Mouse (Mus musculus) spleen, adult 12 weeks (tissue): ENCODE results near the gene Cd320.
"Not testable (repeated sequence)": the region's sequence is repeated elsewhere in the genome, so short reads cannot be mapped to it uniquely, and the experiment has no call there.

ENCODE experiments used
- DNase-seq: peaks from one replicate; pipeline ENCODE4 v3.0.0; 2022; ENCODE audit warnings: low spot score

Cd320 gene

DNA sequence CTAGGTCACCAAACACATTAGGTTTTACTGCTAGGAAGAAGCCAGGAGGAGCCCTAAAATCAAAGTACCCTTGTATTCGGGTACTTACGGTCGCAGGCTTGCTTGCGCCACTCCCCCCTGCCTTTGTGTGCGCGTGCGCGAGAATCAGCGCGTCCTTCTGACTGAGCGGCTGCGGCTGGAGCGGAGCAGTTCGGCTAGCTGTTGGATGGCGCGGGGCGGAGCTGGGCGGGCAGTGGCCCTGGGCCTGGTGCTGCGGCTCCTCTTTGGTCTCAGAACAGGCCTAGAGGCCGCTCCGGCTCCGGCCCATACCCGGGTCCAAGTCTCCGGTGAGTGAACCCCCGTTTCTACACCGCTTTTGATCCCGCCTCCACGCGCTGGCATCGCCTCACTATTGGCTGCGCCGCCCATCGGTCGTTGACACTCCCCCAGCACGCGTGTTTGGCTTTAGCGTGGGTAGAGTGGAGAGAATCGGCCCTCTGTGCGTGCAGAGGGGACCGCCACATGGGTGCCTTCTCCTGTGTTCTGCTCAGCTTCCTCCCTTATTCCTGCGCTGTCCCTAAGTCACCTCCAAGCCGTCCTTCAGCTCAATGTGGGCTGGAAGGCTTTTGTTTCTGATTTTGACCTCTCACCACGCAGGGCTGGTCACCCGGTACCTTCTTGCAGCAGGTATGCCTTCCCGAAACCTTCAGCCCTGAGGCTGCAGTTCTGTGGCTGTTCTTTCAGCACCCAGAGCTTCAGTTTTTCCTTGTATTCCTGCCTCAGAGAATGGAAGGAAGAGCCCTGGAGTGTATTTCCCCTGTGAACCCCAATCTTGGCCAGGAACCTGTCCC lies at the start of gene Cd320:
Cd320 (plus strand) TSS at position 126 of the 830 bp plus-strand sequence.
- DNase-seq: peak; percentile 84

DNA sequence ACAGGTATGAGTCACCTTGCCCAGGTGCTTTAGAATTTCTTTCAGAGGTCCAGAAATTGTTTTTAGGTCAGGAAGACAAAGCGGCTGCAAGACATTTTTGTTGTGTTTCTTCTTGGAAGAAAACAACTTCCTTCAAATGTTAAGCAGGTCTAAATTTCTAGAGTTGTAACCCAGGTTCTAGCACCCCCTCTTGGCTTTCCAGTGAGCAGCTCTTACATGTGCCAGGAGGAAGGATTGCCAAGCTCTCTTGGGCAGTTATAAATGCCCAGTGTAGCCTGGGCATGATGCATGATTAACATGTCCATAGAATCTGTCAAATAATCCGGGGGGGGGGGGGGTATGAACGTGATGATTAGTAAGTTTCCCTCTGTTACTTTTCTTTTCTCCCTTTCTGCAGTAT lies 44.6 kb upstream of the Cd320 start:
- DNase-seq: no peak

DNA sequence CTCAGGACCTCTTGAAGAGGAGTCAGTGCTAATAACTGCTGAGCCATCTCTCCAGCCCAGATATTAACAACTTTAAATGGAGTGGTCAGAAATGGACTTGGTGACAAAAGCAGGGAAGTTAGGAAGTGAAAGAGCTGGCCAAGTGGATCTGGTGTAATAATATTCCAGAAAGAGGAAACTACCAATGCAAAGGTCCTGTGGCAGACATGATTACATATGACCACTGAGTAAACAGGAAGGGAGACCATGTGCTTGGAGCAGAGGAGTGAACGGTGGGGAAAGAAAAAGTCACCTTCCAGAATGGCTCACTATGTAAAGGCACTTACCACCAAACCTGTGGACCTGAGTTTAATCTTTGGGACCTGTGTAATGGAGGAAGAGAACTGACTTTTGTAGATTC lies 43.6 kb upstream of the Cd320 start:
- DNase-seq: no peak

GRCm38 (mm10) chr17:33802221-33802620 lies 40.7 kb upstream of the Cd320 start:
- no peak for DNase-seq

- no peak for DNase-seq
Observed at GRCm38 (mm10) chr17:33804205-33804604, 38.7 kb upstream of the Cd320 start.

DNA sequence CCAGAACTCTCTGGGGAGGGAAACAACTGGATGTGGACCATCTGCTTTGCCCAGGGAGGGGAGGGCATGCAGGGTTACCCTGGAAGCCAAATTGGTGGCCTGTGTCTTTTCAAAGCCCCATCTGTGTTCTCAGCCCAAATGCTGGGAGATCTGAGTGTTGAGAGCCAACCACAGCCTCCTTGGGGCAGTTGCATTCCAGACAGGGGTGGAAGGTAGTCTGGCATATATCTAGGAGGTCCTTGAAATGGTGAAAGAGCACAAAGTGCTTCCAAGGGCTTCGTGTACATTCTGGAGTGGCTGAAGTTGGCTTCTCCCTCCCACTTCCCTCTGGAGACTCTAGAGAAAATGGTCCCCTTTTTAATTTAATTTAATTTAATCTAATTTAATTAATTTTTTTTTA lies 38.1 kb upstream of the Cd320 start:
- no peak for DNase-seq

GRCm38 (mm10) chr17:33807181-33807888 lies 35.6 kb upstream of the Cd320 start:
- DNase-seq: no peak

DNA sequence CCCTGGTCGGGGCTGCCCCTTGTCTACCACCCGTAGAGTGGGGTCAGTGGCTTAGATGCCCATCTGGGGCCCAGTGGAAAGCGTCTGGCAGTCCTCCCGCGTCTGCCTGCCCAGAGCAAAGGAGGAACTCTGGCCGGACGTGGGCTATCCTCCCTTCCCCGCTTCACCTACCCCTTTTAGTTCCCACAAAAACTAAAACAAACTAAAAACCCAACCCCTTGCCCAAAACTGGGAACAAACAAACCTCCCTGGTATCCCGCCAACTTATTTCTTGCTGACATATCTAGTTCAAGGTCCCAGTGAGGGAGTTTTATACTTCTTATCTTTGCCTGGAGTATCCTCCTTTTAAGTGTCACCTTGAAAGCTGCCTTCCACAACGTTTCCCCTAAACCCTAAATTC lies 34.7 kb upstream of the Cd320 start:
- DNase-seq: no peak

GRCm38 (mm10) chr17:33810334-33811141 lies 32.4 kb upstream of the Cd320 start, which contains the start of gene Kank3:
Kank3 (plus strand) TSS chr17:33810519.
- peak; percentile 68 for DNase-seq

GRCm38 (mm10) chr17:33811142-33811516 lies 31.8 kb upstream of the Cd320 start:
- DNase-seq: no peak

- no peak for DNase-seq
Observed at GRCm38 (mm10) chr17:33812475-33812874, 30.4 kb upstream of the Cd320 start.

- DNase-seq: no peak
Observed at GRCm38 (mm10) chr17:33812990-33813389, 29.9 kb upstream of the Cd320 start.

- no peak for DNase-seq
Observed at GRCm38 (mm10) chr17:33815399-33815798, 27.5 kb upstream of the Cd320 start.

- DNase-seq: no peak
Observed at GRCm38 (mm10) chr17:33816612-33817011, 26.3 kb upstream of the Cd320 start.

DNA sequence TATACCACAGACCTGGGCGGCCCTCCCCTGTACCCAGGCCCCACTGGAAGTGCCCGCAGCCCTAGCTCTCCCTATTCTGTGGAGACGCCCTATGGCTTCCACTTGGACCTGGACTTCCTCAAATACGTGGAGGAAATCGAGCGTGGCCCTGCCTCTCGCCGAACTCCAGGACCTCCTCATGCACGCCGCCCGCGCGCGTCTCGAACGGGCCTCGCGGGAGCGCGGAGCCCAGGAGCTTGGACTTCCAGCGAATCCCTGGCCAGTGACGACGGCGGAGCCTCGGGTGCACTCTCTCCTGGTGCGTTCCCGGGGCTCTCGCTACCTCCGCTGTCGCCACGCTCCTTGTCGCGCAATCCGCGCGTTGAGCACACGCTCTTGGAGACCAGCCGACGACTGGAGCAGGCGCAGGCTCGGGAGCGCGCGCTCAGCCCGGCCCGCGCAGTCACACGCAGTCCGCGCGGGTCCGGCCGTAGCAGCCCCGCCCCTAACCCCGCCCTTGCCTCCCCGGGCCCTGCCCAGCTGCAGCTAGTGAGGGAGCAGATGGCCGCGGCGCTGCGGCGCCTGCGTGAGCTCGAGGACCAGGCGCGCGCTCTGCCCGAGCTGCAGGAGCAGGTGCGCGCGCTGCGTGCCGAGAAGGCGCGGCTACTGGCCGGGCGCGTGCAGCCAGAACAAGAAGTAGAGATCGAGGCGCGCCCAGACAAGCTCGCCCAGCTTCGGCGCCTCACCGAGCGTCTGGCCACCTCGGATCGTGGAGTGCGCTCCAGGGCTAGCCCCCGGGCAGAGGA lies 25.5 kb upstream of the Cd320 start:
- peak; percentile 77 for DNase-seq

DNA sequence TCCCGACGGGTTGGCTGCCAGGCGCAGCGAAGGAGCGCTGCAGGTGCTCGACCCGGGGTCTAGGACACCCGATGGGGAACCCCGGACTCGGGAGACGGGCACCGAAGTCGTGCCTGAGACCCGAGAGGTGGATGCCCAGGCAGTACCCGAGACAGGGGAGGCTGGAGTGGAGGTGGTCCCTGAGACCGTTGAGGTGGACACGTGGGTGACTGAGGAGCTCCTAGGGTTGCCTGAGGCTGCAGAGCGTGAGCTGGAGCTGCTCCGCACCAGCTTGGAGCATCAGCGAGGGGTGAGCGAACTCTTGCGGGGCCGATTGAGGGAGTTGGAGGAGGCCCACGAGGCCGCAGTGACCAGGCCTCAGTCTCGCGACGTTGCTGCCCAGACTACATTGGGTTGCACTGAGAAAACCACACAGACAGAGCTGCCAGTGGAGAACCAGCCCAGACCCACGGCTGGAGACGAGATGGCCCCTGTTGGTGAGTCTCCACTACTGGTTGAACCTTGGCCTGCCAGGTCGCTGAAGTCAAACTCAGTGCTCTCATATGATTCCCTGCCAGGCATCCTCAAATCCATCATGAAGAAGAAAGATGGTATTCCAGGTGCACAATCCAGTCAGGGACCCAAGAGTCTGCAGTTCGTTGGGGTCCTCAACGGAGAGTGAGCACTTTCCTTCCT lies 24.8 kb upstream of the Cd320 start:
- no peak for DNase-seq

DNA sequence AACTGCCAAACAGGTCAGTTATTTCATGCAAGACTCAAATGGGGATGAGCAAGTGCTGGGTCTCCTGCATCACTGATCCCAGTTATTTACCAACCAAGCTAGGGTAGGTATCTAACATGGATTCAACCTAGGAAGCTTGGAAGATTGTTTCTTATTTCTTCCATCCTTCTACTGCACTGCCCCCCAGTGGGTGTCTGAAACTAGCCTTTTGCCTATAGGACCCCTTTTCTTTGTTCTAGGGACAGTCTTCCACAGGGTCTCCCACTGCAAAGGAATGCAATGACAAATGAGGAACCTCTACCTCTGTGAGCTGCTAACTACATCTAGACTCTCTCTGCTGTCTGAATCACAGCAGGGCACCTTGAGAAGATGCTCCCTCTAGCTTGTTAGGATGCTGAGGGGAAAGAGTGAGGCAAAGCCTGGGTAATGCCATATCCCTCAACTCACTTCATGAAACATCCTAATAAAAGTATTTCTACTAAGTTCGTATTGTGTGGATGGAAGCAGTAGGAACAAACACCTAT lies 20.4 kb upstream of the Cd320 start:
- no peak for DNase-seq

DNA sequence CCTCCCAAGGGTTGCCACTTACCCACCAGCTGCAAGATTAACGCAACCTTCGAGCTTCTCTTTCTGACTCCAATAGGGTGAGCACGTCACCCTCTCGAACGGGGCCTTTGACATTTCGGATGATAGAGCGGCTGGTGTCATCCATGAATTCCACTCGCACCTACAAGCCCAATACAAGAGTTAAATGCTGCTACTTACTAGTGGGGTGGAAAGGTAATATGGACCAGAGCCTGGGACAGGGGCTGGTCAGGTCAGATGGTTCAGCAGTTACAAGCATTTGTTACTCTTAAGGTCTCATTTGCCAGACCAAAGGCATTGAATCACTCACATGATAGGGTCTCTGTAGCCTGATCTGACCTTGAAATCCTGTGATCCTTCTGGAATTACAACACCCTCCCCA lies 19.7 kb upstream of the Cd320 start:
- not testable (repeated sequence) for DNase-seq

GRCm38 (mm10) chr17:33824084-33824996 lies 18.6 kb upstream of the Cd320 start, which contains the start of the genes Rps28 and Ndufa7:
Rps28 (minus strand) TSS chr17:33824562.
Ndufa7 (plus strand) TSS chr17:33824572.
- peak; percentile 98 for DNase-seq

DNA sequence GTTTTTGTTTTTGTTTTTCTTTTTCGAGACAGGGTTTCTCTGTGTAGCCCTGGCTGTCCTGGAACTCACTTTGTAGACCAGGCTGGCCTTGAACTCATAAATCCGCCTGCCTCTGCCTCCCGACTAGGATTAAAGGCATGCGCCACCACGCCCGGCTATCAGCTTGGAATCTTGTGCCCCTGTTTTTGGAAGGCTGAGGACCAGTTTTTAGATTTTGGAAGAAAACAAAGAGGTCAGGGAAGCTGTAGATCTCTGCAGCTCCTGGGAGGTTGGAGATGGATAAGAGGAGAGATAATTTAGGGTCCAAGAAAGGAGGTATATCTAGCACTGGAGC lies 17.9 kb upstream of the Cd320 start:
- DNase-seq: not testable (repeated sequence)
